Mouse (Mus musculus): ENCODE results near the gene Olfr811.

GRCm38 (mm10) chr10:129794817-129795216 lies 9.4 kb downstream of the Olfr811 start, which contains the start of gene Olfr810:
- TF ChIP-seq POLR2A (IDR thresholded peaks at IDR 0.05; ENCODE audit: borderline replicate concordance, insufficient read depth, low read length), result no peak
- no peak for TF ChIP-seq CTCF (IDR thresholded peaks at IDR 0.05; ENCODE audit: borderline replicate concordance, insufficient read depth, low read depth, low read length)

All from cerebellum, adult 2 months (tissue).